Mouse (Mus musculus): Measurements from ENCODE around the gene Hdac4. TPM values are rescaled to one million over a fixed set of nuclear protein-coding genes. Genes with fewer than 3 reads are reported as not detected.

Gene Hdac4
- polyA plus RNA-seq, 1 experiment: 0.35 TPM

- Histone ChIP-seq H3K9me3 (ENCODE audit: control insufficient read depth, low read length) (no peaks in the 10 kb centered on the region), H3K36me3 (ENCODE audit: control insufficient read depth) (peaks cover 19% of the 10 kb centered on the region), H3K4me3 (replicated peaks) (no peak overlapping the region), H3K27me3 (ENCODE audit: control insufficient read depth) (no peaks in the 10 kb centered on the region), H3K4me1 (ENCODE audit: control insufficient read depth) (no peaks in the 10 kb centered on the region)
- TF ChIP-seq TAL1 (IDR thresholded peaks at IDR 0.05; ENCODE audit: low read length) (no peak), GATA1 (IDR thresholded peaks at IDR 0.05; ENCODE audit: low read length) (no peak)
Measured at GRCm38 (mm10) chr1:91931786-91932185, 263.7 kb downstream of the Hdac4 start.

GRCm38 (mm10) chr1:91931196-91931595 is 264.3 kb downstream of the Hdac4 start:
- H3K4me1 ChIP-seq (ENCODE audit: control insufficient read depth): no peaks in the 10 kb centered on the region
- H3K4me3 ChIP-seq (replicated peaks): no peak overlapping the region
- no peaks in the 10 kb centered on the region for H3K9me3 ChIP-seq (ENCODE audit: control insufficient read depth, low read length)
- TF ChIP-seq TAL1 (IDR thresholded peaks at IDR 0.05; ENCODE audit: low read length) (no peak), GATA1 (IDR thresholded peaks at IDR 0.05; ENCODE audit: low read length) (no peak)
- no peaks in the 10 kb centered on the region for H3K27me3 ChIP-seq (ENCODE audit: control insufficient read depth)
- peaks cover 19% of the 10 kb centered on the region for H3K36me3 ChIP-seq (ENCODE audit: control insufficient read depth)

- H3K4me1 ChIP-seq (ENCODE audit: control insufficient read depth): no peaks in the 10 kb centered on the region
- TF ChIP-seq TAL1 (IDR thresholded peaks at IDR 0.05; ENCODE audit: low read length) (no peak), GATA1 (IDR thresholded peaks at IDR 0.05; ENCODE audit: low read length) (no peak)
- peaks cover 12% of the 10 kb centered on the region for H3K36me3 ChIP-seq (ENCODE audit: control insufficient read depth)
Measured at GRCm38 (mm10) chr1:91929051-91929450, 266.4 kb downstream of the Hdac4 start.

GRCm38 (mm10) chr1:91927536-91928315 is 267.8 kb downstream of the Hdac4 start:
- Histone ChIP-seq H3K27me3 (ENCODE audit: control insufficient read depth) (no peaks in the 10 kb centered on the region), H3K36me3 (ENCODE audit: control insufficient read depth) (no peaks in the 10 kb centered on the region; the same call in 1 of the 2 replicates)

More at GRCm38 (mm10) chr1:91929051-91929450, 266.4 kb downstream of the Hdac4 start:
- H3K4me3 ChIP-seq (replicated peaks): no peak overlapping the region
- H3K9me3 ChIP-seq (ENCODE audit: control insufficient read depth, low read length): no peaks in the 10 kb centered on the region
- H3K27me3 ChIP-seq (ENCODE audit: control insufficient read depth): no peaks in the 10 kb centered on the region

GRCm38 (mm10) chr1:91923567-91923966 is 271.9 kb downstream of the Hdac4 start:
- no peak for TF ChIP-seq TAL1 (IDR thresholded peaks at IDR 0.05; ENCODE audit: low read length)
- Histone ChIP-seq H3K36me3 (ENCODE audit: control insufficient read depth) (no peaks in the 10 kb centered on the region), H3K4me1 (ENCODE audit: control insufficient read depth) (no peaks in the 10 kb centered on the region), H3K4me3 (replicated peaks) (no peak overlapping the region), H3K9me3 (ENCODE audit: control insufficient read depth, low read length) (no peaks in the 10 kb centered on the region), H3K27me3 (ENCODE audit: control insufficient read depth) (no peaks in the 10 kb centered on the region)

More at GRCm38 (mm10) chr1:91927536-91928315, 267.8 kb downstream of the Hdac4 start:
- no peak overlapping the region for H3K4me3 ChIP-seq (replicated peaks)
- no peak for TF ChIP-seq GATA1 (IDR thresholded peaks at IDR 0.05; ENCODE audit: low read length)
- no peaks in the 10 kb centered on the region for H3K9me3 ChIP-seq (ENCODE audit: control insufficient read depth, low read length)
- no peaks in the 10 kb centered on the region for H3K4me1 ChIP-seq (ENCODE audit: control insufficient read depth)

GRCm38 (mm10) chr1:91922235-91923152 is 273.0 kb downstream of the Hdac4 start:
- no peaks in the 10 kb centered on the region for H3K9me3 ChIP-seq (ENCODE audit: control insufficient read depth, low read length)
- no peak overlapping the region for H3K4me3 ChIP-seq (replicated peaks)
- no peaks in the 10 kb centered on the region for H3K27me3 ChIP-seq (ENCODE audit: control insufficient read depth)
- no peaks in the 10 kb centered on the region for H3K36me3 ChIP-seq (ENCODE audit: control insufficient read depth)
- TF ChIP-seq GATA1 (IDR thresholded peaks at IDR 0.05; ENCODE audit: low read length): no peak
- no peak for TF ChIP-seq TAL1 (IDR thresholded peaks at IDR 0.05; ENCODE audit: low read length)
- H3K4me1 ChIP-seq (ENCODE audit: control insufficient read depth): no peaks in the 10 kb centered on the region

- Histone ChIP-seq H3K4me3 (replicated peaks) (no peak overlapping the region), H3K27me3 (ENCODE audit: control insufficient read depth) (no peaks in the 10 kb centered on the region), H3K4me1 (ENCODE audit: control insufficient read depth) (no peaks in the 10 kb centered on the region), H3K36me3 (ENCODE audit: control insufficient read depth) (no peaks in the 10 kb centered on the region), H3K9me3 (ENCODE audit: control insufficient read depth, low read length) (no peaks in the 10 kb centered on the region)
- TF ChIP-seq TAL1 (IDR thresholded peaks at IDR 0.05; ENCODE audit: low read length) (no peak), GATA1 (IDR thresholded peaks at IDR 0.05; ENCODE audit: low read length) (no peak)
Measured at GRCm38 (mm10) chr1:91921702-91922101, 273.8 kb downstream of the Hdac4 start.

GRCm38 (mm10) chr1:91921279-91921678 is 274.2 kb downstream of the Hdac4 start:
- no peak overlapping the region for H3K4me3 ChIP-seq (replicated peaks)
- no peak for TF ChIP-seq GATA1 (IDR thresholded peaks at IDR 0.05; ENCODE audit: low read length)
- no peak for TF ChIP-seq TAL1 (IDR thresholded peaks at IDR 0.05; ENCODE audit: low read length)
- H3K36me3 ChIP-seq (ENCODE audit: control insufficient read depth): no peaks in the 10 kb centered on the region
- no peaks in the 10 kb centered on the region for H3K4me1 ChIP-seq (ENCODE audit: control insufficient read depth)
- H3K27me3 ChIP-seq (ENCODE audit: control insufficient read depth): no peaks in the 10 kb centered on the region
- no peaks in the 10 kb centered on the region for H3K9me3 ChIP-seq (ENCODE audit: control insufficient read depth, low read length)

GRCm38 (mm10) chr1:91920038-91920589 is 275.4 kb downstream of the Hdac4 start:
- no peak for TF ChIP-seq TAL1 (IDR thresholded peaks at IDR 0.05; ENCODE audit: low read length)
- TF ChIP-seq GATA1 (IDR thresholded peaks at IDR 0.05; ENCODE audit: low read length): no peak
- Histone ChIP-seq H3K9me3 (ENCODE audit: control insufficient read depth, low read length) (no peaks in the 10 kb centered on the region), H3K4me1 (ENCODE audit: control insufficient read depth) (no peaks in the 10 kb centered on the region), H3K36me3 (ENCODE audit: control insufficient read depth) (no peaks in the 10 kb centered on the region), H3K27me3 (ENCODE audit: control insufficient read depth) (no peaks in the 10 kb centered on the region), H3K4me3 (replicated peaks) (no peak overlapping the region)
